Mouse (Mus musculus): ENCODE data around the gene Cpne5.
"Not testable (repeated sequence)": the region's sequence is repeated elsewhere in the genome, so short reads cannot be mapped to it uniquely, and the experiment has no call there.

Gene Cpne5

DNA sequence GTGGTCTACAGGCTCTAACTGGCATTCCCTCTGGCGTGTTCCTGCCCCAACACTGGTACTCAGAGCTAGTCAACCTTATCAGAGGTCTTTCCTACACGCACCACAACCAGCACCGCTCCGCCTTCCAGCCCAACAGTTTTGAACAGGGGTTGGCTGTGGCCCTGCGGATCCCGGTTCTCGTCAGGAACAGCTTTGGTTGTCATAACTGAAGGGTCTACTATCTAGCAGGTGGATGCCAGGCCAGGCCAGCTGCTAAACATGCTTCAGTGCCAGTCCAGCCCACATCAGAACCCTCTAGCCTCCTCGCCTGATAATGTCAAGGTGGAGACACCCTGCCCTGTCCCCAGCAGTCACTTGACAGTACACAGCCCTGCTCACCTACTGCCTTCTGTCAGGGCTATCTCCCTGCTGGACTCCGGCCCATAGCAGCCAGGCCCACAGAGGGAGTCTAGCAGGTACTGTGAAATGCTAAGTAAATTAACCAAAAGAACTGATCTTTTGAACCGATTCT, 19.1 kb upstream of the Cpne5 start:
- no peak for DNase-seq (ENCODE audit: low spot score in 2 of 2)

DNA sequence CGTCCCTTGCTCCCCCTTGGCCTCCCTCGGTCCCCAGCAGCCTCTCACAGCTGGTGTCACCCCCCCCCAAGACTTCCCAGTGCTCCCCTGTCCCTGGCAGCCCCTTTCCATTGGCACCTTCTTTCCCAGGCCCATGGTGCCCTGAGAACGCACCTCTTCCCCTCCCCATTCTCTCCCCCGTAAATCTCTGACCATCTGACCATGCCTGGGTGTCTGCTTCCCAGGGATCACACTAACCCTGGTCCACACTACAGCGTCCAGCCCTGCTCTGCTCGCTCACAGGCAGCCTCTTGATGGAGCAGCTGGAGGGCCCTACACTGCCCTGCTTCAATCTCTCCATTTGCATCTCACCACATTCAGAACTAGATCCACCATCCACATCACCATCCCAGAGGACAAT, 18.5 kb upstream of the Cpne5 start:
- no peak for DNase-seq (ENCODE audit: low spot score in 2 of 2)

DNA sequence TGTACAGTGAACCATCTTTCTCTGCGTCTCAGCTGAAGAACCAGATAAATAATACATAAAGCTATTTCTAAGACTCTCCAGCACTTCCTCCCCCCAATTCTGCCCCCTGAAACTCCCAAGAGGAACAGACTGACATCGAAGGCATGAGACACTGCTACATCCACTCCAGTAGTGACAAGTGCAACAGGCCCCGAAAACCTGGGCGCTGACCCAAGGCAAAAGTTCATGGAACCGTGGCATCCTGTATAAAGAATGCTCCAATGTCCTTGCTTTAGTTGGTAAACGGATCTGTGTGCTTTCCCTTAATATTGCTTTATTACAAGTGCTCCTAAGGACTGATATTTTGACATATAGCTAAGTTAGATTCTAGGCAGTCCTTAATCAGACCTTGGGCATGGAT, 16.8 kb upstream of the Cpne5 start:
- DNase-seq (ENCODE audit: low spot score in 2 of 2), result not testable (repeated sequence)

DNA sequence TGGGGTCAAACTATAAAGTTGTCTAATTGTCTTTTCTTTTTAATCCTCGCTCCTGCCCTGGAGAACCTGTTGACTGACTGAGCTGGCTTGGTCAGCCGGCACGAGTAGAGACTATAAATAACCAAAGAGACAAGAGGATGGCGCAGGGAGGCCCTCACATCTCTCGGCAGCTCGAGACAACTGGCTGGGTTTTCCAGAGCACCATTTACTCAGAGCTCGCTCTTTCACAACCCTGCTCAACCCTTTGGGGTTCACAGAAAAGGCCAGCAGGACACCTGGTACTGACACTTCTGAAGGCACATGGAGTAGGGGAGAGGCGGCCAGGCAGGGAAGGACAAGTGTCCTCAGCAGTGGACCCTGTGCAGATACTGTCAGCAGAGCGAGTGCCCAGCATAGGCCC, 15.7 kb upstream of the Cpne5 start:
- no peak for DNase-seq (ENCODE audit: low spot score in 2 of 2)

DNA sequence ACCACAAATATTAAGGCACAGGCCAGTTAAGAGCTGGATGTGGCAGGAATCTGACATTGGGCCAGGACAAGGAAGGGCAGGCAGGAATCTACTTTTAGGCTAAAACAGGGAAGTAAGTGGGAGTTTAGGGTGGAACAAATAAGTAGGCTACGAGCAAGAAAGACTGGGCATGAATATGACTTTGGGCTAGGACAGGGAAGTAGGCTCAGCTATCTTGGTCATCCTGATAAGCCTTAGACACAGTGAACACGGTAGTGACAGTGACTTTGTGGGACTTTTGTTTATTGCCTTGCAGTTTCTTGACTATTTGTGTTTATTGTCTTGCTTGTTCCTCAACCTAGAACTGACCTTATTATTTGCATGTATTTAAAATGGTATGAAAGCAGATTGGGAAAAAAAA, 15.3 kb upstream of the Cpne5 start:
- DNase-seq (ENCODE audit: low spot score in 2 of 2), result no peak

DNA sequence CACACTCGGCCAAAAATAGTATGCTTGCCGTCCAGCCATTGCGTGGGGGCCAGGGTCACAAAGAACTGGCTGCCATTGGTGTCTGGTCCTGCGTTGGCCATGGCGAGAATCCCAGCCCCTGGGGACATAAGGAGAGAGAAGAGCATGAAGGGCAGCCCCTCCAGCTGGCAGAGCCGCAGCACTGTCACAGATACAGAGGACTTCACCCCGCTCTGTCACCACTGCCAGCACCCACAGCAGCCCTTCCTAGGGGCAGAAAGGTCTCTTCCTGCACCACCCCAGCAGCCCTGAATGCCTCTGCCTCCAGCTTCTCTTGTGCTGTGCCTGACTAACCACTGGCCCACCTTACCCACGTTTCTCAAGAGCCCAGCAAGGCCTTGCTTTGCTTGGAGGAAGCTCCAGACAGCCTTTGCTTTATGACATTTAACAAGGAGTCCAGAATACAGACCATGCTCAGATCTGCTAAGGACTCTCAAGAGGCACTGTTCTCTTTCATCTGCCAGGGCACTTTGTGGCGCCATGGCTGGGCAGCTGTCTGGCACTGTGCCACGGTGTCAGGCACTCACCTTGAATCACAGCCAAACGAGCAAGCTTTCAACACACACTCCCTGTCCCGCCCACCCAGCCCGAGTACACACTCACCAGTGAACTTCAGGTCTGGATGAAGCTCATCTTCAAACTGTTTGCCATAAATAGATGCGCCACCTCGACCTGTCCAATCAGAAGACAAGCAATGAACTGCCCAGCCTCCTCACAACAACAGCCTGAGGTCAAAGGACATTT, 13.8 kb upstream of the Cpne5 start:
- DNase-seq (ENCODE audit: low spot score in 2 of 2), result peak; percentile 59 to 72

DNA sequence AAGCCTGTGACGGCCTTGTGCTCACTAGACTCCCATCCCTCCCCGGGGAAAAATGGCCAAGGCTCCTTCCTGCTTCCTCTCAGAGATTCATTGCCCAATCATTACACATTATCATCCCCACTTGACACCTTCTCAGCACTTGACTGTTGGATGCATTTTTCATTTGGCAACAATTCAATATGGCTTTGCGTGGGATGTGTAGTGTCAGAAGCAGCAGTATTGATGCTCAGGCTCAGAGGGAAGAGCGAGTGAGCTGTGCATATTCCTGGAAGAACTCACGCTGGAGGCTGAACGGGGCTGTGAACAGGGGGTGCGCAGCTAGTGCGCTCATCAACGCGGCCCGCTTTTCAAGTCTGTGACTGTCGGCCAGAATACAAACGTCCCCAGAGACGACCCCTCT, 13.0 kb upstream of the Cpne5 start:
- not testable (repeated sequence) for DNase-seq (ENCODE audit: low spot score in 2 of 2)

DNA sequence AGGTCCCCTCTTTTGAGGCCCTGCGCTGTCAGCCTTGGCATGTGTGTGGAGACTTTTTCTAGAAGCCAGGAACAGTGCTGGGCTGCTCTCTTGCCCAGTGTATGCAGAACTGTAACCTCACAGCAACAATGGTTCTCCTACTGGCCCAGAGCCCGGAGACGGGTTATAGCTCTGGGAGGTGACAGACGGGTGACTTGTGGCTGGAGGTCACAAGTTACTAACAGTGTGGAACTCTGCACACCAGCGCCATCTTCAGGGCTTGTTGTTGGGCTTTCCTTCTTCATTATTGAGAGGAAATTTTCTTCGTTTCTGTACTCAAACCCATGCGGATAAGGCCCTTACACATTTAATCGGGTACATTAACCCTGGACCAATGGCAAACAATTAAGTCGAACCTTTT, 11.5 kb upstream of the Cpne5 start:
- DNase-seq (ENCODE audit: low spot score in 2 of 2), result peak in 1 of 2 experiments; percentile 49

DNA sequence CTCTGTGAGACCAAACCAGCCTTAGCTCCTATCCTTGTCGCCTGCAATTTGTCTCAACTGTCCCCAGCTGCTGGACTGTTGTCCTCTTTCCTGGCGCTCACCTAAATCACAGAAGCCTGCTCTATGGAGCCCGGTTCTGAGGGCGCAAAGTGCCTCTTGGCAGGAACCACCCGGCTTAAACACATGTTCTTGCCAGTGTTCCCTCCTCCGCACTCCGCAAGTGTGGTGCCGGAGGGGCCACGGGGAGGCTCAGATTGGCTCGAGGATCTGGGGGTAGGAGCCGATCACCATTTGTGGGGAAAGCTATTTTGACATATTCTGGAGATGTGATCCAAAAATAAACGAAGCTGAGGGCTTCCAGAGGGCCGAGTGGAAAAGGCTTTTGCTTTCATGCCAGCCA, 9.9 kb upstream of the Cpne5 start:
- peak in 1 of 2 experiments; percentile 50 for DNase-seq (ENCODE audit: low spot score in 2 of 2)

DNA sequence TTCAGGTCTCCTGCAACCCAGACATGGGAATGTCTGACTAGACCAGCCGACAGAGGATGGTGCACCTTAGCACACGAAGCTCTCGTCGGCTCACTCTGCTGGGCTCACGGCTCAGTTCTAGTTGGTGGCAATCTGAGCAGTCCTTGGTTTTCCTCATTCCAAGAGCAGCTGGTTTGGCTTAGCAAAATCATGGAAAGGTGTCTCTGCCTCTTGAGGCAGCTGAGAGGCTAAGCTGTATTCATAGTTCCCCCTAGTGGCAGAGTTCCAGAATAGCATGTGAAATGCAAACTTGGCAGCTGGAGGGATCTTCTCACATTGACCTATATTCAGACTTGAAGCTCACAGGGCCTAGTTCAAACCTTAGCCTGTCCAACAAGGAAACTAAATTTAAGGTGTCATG, 8.6 kb upstream of the Cpne5 start:
- peak; percentile 52 to 70 for DNase-seq (ENCODE audit: low spot score in 2 of 2)

DNA sequence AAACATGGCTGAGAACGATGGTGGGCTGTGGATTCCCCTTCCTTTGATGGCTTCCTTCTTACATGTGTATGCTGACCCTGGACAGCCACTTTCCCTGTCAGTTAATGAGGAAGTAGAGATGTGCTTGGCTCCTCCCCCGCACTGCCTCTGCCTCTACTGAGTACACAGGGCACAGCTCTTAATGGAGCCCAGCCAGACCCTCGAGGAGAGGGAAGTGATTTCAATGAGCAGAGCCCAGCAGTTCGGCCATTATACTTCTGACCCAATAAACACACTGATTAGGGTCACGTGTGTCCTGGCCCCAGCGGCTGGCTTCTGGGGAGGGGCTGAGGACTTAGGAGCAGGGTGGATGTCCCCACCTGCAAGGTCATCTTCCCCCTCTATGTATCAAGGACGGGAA, 7.8 kb upstream of the Cpne5 start:
- DNase-seq (ENCODE audit: low spot score in 2 of 2), result peak; percentile 72 to 73

DNA sequence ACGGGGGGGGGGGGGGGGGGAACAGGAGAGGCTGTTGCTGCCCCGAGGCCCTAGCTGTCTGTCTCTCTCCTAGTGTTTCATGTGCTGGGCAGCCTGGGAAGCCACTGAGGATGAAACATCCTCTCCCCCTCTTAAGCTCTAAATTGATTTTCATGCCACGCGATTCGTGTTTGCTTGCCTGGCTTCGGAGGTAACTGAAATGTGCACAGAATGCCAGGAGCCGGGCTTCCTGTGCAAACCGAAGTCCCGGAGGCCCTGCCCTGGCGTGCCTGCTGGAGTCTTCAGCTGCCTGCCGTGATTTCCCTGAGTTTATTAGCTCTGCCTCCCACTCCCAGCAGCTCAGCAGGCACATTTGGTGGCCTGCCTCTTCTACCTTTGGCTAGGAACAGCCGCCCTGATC, 6.9 kb upstream of the Cpne5 start:
- DNase-seq (ENCODE audit: low spot score in 2 of 2), result no peak

DNA sequence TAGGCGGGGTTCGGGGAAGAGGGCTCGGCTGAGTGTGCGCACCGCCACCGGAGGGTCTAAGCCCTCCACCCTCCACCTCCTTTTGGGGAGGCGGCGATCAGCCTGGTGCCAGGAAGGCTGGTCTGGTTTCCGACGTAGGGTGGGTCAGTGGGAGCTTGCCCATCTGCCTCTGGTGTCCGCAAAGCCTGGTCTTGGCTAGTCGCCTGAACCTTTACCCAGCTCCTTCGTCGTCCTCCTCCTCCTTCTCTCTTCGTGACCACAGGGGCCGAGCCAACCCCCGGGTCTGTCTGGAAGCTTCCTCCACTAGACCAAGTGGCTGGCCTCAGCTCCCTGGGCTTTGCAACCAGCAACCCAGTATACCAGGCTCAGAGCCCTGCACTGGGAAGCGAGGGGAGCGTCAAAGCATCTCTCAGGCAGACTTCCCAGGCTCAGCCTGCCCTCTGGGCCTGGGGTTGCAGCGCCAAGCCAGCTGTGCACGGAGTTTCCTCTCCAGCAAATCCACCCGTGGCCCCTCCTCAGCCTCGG, 516 bp upstream of the Cpne5 start:
- DNase-seq (ENCODE audit: low spot score in 2 of 2), result peak; percentile 41 to 47

DNA sequence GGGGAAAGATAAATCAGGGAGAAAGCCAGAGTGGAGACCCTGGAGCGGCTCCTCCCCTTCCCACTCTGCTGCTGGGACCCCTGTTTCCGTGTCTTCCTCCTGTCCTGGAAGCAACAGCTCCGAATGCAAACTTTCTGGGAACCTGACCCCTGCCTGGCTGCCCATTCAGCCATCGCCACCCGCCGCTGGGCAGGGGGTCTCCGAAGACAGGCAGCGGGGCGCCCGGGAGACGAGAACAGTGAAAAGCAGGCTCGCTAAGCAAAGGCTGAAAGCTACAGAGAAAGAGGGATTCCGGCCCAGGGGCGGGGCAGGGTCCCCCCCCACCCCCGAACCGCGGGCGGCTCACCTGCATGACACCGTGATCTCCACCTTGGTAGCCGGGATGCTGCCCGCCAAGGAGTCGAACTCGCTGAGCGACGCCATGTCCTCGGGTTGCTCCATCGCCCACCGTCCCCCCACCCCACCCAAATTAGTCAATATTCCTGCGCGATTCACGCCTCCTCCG, 648 bp downstream of the Cpne5 start:
- no peak for DNase-seq (ENCODE audit: low spot score in 2 of 2)

DNA sequence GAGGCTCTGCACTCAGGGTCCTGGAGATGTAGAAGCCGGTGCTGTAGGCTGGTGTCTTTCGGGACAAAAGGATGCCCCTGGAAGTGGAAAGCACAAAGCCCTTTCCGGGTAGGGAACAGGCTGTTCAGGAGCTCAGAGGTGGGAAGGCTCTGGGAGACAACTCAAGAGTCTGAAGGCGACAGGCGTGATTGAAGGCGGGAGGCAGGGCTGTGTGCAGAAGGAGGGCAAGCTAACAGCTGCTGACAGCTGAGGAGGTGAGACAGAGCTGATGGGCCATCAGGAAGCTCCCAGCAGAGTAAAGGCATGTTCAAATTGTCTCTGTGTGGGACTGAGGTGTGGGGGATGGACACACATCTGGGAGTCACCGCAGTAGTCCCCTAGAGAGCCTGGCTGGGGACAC, 1.9 kb downstream of the Cpne5 start:
- DNase-seq (ENCODE audit: low spot score in 2 of 2), result no peak

DNA sequence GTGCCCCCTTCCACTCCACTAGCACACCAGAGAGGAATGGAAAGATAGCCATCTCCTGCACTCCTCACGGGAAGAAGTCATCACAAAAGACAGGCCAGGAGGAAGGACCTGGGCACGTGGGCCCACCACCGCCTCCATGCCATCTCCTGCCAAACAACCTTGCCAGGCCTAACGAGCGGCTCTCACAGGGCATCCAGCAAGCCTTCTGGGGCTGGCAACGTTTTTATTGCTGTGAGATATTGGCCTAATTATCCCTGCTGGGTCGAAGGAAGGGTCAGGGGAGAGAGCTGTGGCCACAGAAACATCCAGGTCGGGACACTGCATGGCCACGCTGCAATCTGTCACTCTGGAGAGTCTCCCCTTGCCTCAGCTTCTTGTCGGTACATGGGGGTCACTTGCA, 6.9 kb downstream of the Cpne5 start:
- no peak for DNase-seq (ENCODE audit: low spot score in 2 of 2)

DNA sequence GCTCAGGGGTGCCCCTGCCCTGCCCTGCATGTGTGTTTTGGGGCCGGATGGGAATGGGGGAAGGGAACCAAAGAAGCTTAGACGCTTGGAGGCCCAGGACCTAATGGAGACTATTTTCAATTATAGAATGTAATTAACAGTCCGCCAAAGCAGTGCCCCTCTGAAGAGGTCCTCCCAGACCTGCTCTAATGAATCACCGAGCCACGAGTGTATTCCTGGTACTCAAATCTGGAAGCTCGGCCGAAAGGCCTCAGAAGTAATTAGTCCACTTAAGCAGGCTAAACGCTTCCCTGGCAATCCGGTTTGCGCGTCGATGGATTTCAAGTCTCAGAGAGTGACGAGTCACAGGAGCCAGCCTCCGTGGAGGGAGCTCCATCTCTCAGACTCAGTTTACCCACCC, 17.3 kb downstream of the Cpne5 start:
- no peak for DNase-seq (ENCODE audit: low spot score in 2 of 2)

DNA sequence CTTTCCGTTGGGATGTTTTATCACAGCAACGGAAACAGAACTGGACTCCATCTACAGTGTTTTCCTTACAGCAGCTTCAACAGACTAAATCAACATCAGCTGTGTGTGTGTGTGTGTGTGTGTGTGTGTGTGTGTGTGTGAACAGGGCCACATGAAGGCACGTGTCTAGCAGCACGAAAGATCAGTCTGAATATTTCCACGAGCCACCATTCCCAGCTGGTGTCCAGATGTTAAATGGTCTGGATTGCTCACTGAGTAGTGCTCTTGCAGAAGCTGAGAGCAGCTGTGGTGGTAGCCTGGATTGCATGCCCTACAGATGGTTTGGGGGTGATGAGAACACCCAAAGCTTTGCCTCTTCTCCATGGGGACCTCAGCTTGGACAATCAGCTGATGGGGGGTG, 19.9 kb downstream of the Cpne5 start:
- DNase-seq (ENCODE audit: low spot score in 2 of 2), result no peak

DNA sequence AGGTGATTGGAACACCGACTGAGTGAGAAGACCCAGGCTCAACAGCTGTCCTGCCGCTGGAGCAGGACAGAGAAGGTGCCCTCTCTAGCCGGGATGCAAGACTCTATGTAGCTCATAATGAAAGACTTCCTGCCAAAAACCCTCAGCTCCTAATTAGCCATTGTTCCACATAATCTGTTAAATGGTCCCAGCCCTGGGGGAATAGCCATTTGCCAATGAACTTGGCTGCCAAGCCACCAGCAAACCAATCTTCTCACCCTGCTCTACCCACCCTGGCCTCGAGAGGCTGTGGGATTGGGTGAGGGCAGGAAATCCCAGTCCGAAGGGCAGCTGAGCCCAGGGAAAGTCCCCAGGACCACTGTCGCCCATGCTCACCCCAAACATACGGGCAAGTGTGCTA, 21.9 kb downstream of the Cpne5 start:
- no peak for DNase-seq (ENCODE audit: low spot score in 2 of 2)

DNA sequence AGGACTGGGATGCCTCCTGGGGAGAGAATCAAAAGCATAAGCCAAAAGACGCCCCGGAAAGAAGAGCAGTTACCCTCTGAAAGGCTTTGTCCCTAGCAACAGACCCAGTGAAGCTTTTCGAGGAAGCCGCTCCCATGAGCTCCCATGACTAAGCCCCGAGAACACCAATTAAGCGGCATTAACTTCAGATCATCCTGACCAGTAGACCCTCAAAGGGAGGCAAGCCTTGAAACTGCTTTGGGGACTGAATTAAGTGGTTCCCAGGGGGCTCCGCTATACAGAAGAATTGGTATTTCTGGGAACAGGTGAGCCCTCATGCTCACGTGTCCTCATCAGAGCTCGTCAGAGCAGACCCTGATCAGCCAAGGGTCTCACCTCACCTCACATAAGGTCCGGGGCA, 23.3 kb downstream of the Cpne5 start:
- DNase-seq (ENCODE audit: low spot score in 2 of 2), result no peak

DNA sequence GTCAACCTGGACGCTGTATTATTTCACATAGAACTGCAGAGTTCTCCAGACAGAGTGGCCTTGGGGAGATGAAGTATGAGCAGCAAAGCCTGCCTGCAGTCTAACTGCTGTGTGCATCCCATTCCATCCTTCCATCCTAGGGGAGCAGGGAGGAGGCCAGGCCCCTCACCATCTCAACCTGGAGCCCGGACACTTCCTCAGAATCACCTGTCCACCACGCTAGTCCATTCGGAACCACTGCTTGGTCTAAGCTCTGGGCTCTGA, 23.8 kb downstream of the Cpne5 start:
- no peak for DNase-seq (ENCODE audit: low spot score in 2 of 2)

DNA sequence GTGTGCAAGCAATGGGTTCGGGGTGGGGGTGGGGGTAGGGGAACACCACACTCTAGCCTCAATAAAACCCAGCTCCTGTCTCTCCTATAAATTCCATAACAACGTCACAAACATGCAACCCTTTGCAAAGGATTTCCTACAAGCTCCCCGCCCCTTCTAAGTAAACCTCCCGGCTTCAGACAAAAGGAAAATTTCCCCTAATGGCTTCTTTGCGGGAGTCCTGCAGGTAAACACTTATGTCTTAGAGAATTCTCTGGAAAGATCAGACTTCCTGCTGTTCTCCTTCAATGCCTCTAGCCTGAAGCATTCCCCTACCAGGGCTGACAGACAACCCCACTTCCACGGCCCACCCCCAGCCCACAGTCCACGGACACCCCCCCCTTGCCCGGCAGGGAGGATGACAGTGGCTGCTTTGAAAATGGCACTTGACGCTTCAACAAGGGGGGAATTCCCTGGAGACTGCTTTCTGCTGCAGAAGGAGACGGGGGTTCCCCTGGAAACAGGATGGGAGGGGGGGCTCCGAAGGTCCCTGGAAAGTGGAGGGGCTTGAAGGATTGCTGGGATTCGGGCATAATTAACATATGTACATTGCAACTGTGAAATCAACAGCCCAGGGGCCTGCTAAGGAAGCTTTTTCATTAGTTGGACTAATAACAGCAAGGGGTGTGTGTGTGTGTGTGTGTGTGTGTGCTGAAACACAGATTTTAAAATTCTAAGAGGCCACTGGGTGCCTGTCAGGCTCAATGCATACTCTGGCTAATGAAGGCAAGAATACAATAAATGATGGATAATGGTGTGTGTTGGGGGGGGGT, 24.4 kb downstream of the Cpne5 start:
- no peak for DNase-seq (ENCODE audit: low spot score in 2 of 2)

DNA sequence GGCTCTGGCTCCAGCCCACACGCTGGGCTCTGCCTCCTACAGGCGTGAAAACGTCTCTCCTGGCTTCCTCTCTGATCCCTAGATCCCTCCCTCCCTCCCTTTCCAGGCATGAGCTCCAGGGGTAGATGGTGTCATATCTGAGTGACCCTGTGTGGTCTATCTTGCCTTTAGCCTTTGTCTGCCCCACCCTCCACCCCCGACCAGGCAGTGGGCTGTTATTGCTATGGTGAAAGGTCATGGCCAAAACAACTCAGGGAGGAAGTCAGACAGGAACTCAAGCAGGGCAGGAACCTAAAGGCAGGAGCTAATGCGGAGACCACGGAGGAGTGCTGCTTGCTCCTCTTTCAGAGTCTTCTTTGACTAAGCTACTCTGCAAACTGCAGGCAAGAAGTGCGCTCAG, 26.1 kb downstream of the Cpne5 start:
- DNase-seq (ENCODE audit: low spot score in 2 of 2), result no peak
